Mouse (Mus musculus) urinary bladder, postnatal 36 days (tissue): ENCODE measurements around the gene Slc2a8.
"Not testable (repeated sequence)": the region's sequence is repeated elsewhere in the genome, so short reads cannot be mapped to it uniquely, and the experiment has no call there.

Experiments used
- DNase-seq, 2 experiments: peaks; one replicate each; pipeline ENCODE4 v3.0.0; 2022; ENCODE audit warnings: low spot score in 2 of 2, mixed read lengths in 1 of 2

Gene Slc2a8

GRCm38 (mm10) chr2:32981725-32982271 lies at the start of gene Slc2a8:
TSS of gene Slc2a8 (minus strand) at chr2:32982083.
- peak; percentile 79 to 91 for DNase-seq

- no peak for DNase-seq
These were observed 43.2 kb upstream of the Slc2a8 start for GRCm38 (mm10) chr2:33025040-33025439.

GRCm38 (mm10) chr2:33024564-33024963 lies 42.7 kb upstream of the Slc2a8 start:
- no peak for DNase-seq

- no peak for DNase-seq
These were observed 41.0 kb upstream of the Slc2a8 start for GRCm38 (mm10) chr2:33022846-33023245.

- DNase-seq, result peak; percentile 34 to 59
These were observed 36.1 kb upstream of the Slc2a8 start for GRCm38 (mm10) chr2:33018026-33018425.

GRCm38 (mm10) chr2:33017191-33017590 lies 35.3 kb upstream of the Slc2a8 start:
- no peak for DNase-seq

- DNase-seq, result no peak
These were observed 33.0 kb upstream of the Slc2a8 start for GRCm38 (mm10) chr2:33014877-33015276.

GRCm38 (mm10) chr2:33009055-33009454 lies 27.2 kb upstream of the Slc2a8 start:
- DNase-seq, result not testable (repeated sequence)

GRCm38 (mm10) chr2:33005041-33005440 lies 23.2 kb upstream of the Slc2a8 start:
- DNase-seq, result no peak

- DNase-seq, result no peak
These were observed 20.3 kb upstream of the Slc2a8 start for GRCm38 (mm10) chr2:33002144-33002543.

- no peak for DNase-seq
These were observed 17.9 kb upstream of the Slc2a8 start for GRCm38 (mm10) chr2:32999752-33000151.

GRCm38 (mm10) chr2:32997792-32998191 lies 15.9 kb upstream of the Slc2a8 start:
- no peak for DNase-seq

GRCm38 (mm10) chr2:32997081-32997480 lies 15.2 kb upstream of the Slc2a8 start:
- DNase-seq, result no peak

- DNase-seq, result no peak
These were observed 10.2 kb upstream of the Slc2a8 start for GRCm38 (mm10) chr2:32992130-32992529.

GRCm38 (mm10) chr2:32990167-32990832 lies 8.4 kb upstream of the Slc2a8 start:
- no peak for DNase-seq

- no peak for DNase-seq
These were observed 7.5 kb upstream of the Slc2a8 start for GRCm38 (mm10) chr2:32989376-32989775.

- no peak for DNase-seq
These were observed 4.0 kb upstream of the Slc2a8 start for GRCm38 (mm10) chr2:32985844-32986243.

GRCm38 (mm10) chr2:32983617-32984016 lies 1.7 kb upstream of the Slc2a8 start:
- no peak for DNase-seq

- DNase-seq, result no peak
These were observed 817 bp upstream of the Slc2a8 start for GRCm38 (mm10) chr2:32982700-32983099.

- no peak for DNase-seq
These were observed 602 bp downstream of the Slc2a8 start for GRCm38 (mm10) chr2:32981281-32981680.

- no peak for DNase-seq
These were observed 2.2 kb downstream of the Slc2a8 start for GRCm38 (mm10) chr2:32979675-32980074.

- DNase-seq, result no peak
These were observed 3.2 kb downstream of the Slc2a8 start for GRCm38 (mm10) chr2:32978675-32979074.

- DNase-seq, result no peak
These were observed 4.8 kb downstream of the Slc2a8 start for GRCm38 (mm10) chr2:32977114-32977513.

GRCm38 (mm10) chr2:32974216-32974615 lies 7.7 kb downstream of the Slc2a8 start:
- no peak for DNase-seq
